Mouse (Mus musculus) bone marrow macrophage, adult 2 months (primary cell): ENCODE data around the gene Pdzd9.

Experiments
- CTCF ChIP-seq: IDR thresholded peaks from 2 replicates; pipeline ENCODE4 v1.5.1; 2012; ENCODE audit warnings: low read depth, mild to moderate bottlenecking, low read length, moderate library complexity
- POLR2A ChIP-seq: IDR thresholded peaks from 2 replicates; pipeline ENCODE4 v1.6.1; 2012; ENCODE audit warnings: mild to moderate bottlenecking, low read depth, low read length, borderline replicate concordance

GRCm38 (mm10) chr7:120693831-120694375, 23.8 kb upstream of the Pdzd9 start:
- TF ChIP-seq POLR2A (no peak), CTCF (no peak)
